In the genomic region with DNA sequence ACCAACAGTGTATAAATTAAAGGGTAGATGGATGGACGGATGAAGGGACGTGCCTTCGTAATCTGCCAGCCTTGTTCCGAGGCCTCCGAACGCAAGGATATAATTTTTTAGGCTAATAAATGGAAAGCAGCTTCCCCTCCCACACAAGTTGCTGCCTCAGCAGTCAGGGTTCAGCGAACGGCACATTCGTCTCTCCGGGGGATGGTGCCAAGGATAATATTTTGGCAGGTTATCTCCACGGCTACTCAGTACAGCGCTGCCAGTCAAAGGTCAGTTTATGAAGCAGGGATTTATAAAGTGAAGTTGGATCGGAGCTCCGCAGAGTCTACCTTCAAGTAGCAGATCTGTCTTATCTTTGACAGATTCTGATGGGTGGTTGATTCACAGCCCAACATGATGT, we compare ENCODE assay signal across 26 mouse cellular contexts.
A peak's percentile ranks its signal among the peaks of the same experiment; 100 is the strongest.
DNase-seq lines count a peak whose midpoint lies in the region; ATAC-seq and TF ChIP-seq lines count a peak whose summit lies in the region.
"Had no signal": no experiment of that assay in that cellular context is flagged by ENCODE, and none has a peak within 500 bp of the region (broad histone marks: within the 10 kb centered on the region; RNA-seq: fewer than 3 reads in every experiment).

No protein-coding gene starts in this region.

- H3K4me1 ChIP-seq in lung, embryonic 14.5 days (ENCODE audit: insufficient read depth) = no peaks in the 10 kb centered on the region
- no peaks in the 10 kb centered on the region for H3K4me1 ChIP-seq in midbrain, postnatal 0 days (ENCODE audit: insufficient read depth, low read length)
- H3K4me1 ChIP-seq: heart, embryonic 15.5 days; intestine, embryonic 15.5 days; neural tube, embryonic 12.5 days had no signal

- peak; percentile 40 for DNase-seq in lung, embryonic 14.5 days
- DNase-seq in lung, postnatal 14 days = no peak
- peak; percentile 47 to 75 for DNase-seq in kidney, adult 8-10 months
- DNase-seq in kidney, postnatal 14 days = peak; percentile 46
- no peak for DNase-seq in cerebellum, adult 9-10 months
- DNase-seq in midbrain, postnatal 0 days (ENCODE audit: low spot score) = no peak
- no peak for DNase-seq in right cerebral cortex, postnatal 36 days (ENCODE audit: low spot score in 2 of 2)
- DNase-seq: adrenal gland, postnatal 25 days; B cell, adult 2 months; cerebellum, adult 11-12 months; cerebellum, postnatal 10 days; forebrain, postnatal 0 days; gastrocnemius, postnatal 25 days; heart, adult 11 months; lung, adult 2 months; thymus, postnatal 4 days had no signal

- no peak overlapping the region for H3K27ac ChIP-seq in lung, embryonic 14.5 days (ENCODE audit: low read depth)
- no peak overlapping the region for H3K27ac ChIP-seq in midbrain, postnatal 0 days (ENCODE audit: low read depth, low read length)
- H3K27ac ChIP-seq: heart, embryonic 10.5 days; heart, embryonic 15.5 days; hindbrain, postnatal 0 days; intestine, embryonic 15.5 days; liver, embryonic 14.5 days; neural tube, embryonic 12.5 days had no signal

- H3K36me3 ChIP-seq in lung, embryonic 14.5 days (ENCODE audit: insufficient read depth) = no peaks in the 10 kb centered on the region
- no peaks in the 10 kb centered on the region for H3K36me3 ChIP-seq in midbrain, postnatal 0 days (ENCODE audit: insufficient read depth, low read length)
- H3K36me3 ChIP-seq: heart, embryonic 10.5 days; heart, embryonic 15.5 days; intestine, embryonic 15.5 days; neural tube, embryonic 12.5 days had no signal

- 43% methylated on average over 14 of the region's 14 CpGs for WGBS in lung, embryonic 14.5 days
- WGBS in midbrain, postnatal 0 days = 49% methylated on average over 14 of the region's 14 CpGs

- no peaks in the 10 kb centered on the region for H3K27me3 ChIP-seq in lung, embryonic 14.5 days (ENCODE audit: insufficient read depth, low read length)
- no peaks in the 10 kb centered on the region for H3K27me3 ChIP-seq in midbrain, postnatal 0 days (ENCODE audit: insufficient read depth, low read length)
- H3K27me3 ChIP-seq: intestine, embryonic 15.5 days; neural tube, embryonic 12.5 days had no signal

- ATAC-seq in lung, embryonic 14.5 days (ENCODE audit: insufficient read depth) = no peak; the same call in 1 of the 2 replicates
- ATAC-seq in midbrain, postnatal 0 days (ENCODE audit: low FRiP score) = no peak
- ATAC-seq: forebrain, postnatal 0 days; hindbrain, postnatal 0 days; intestine, embryonic 15.5 days; midbrain, embryonic 16.5 days had no signal

- H3K4me2 ChIP-seq in lung, embryonic 14.5 days = no peak overlapping the region
- H3K4me2 ChIP-seq in midbrain, postnatal 0 days (ENCODE audit: low read depth, low read length, poor library complexity, severe bottlenecking) = no peak overlapping the region
- H3K4me2 ChIP-seq: heart, embryonic 15.5 days; intestine, embryonic 15.5 days; midbrain, embryonic 11.5 days; neural tube, embryonic 12.5 days had no signal

- H3K9ac ChIP-seq in lung, embryonic 14.5 days = no peak overlapping the region
- no peak overlapping the region for H3K9ac ChIP-seq in midbrain, postnatal 0 days (replicated peaks; ENCODE audit: low read length, poor library complexity, severe bottlenecking)
- H3K9ac ChIP-seq: forebrain, postnatal 0 days; heart, embryonic 15.5 days; intestine, embryonic 15.5 days; liver, embryonic 14.5 days; neural tube, embryonic 12.5 days had no signal

- H3K9me3 ChIP-seq in lung, embryonic 14.5 days (ENCODE audit: low read depth, low read length) = 0 out of 2 replicates have a peak, but pooled peaks cover 3% of the 10 kb centered on the region
- no peaks in the 10 kb centered on the region for H3K9me3 ChIP-seq in midbrain, postnatal 0 days (ENCODE audit: low read length)
- H3K9me3 ChIP-seq: heart, embryonic 10.5 days; heart, embryonic 15.5 days; intestine, embryonic 15.5 days; neural tube, embryonic 12.5 days had no signal

- no peak for TF ChIP-seq CTCF in lung, embryonic 14.5 days (IDR thresholded peaks at IDR 0.05; ENCODE audit: low read depth)
- no peak for TF ChIP-seq CTCF in midbrain, postnatal 0 days (IDR thresholded peaks at IDR 0.05)

- no peak overlapping the region for H3K4me3 ChIP-seq in lung, embryonic 14.5 days (ENCODE audit: low read depth, low read length)
- no peak overlapping the region for H3K4me3 ChIP-seq in midbrain, postnatal 0 days (ENCODE audit: low read depth, low read length)
- H3K4me3 ChIP-seq: erythroblast, embryonic 14.5 days; heart, embryonic 10.5 days; heart, embryonic 15.5 days; intestine, embryonic 15.5 days; myocyte; neural tube, embryonic 12.5 days had no signal

Comparison
In these comparisons a context has a peak if more than half of its experiments do, and no peak if none do; other contexts are left out.
1. DNase-seq: peak in lung, embryonic 14.5 days (single experiment), kidney, adult 8-10 months (2 of 2) and kidney, postnatal 14 days (single experiment); none in lung, postnatal 14 days (single experiment), cerebellum, adult 9-10 months (single experiment), midbrain, postnatal 0 days (single experiment) and right cerebral cortex, postnatal 36 days (0 of 2).